Mouse (Mus musculus) spleen, adult 2 months (tissue): ENCODE data around the gene Zfp318.

Experiments
- CTCF ChIP-seq: fragments of 200-500 bp; IDR thresholded peaks from 2 replicates; pipeline ENCODE4 v1.5.1; 2011; ENCODE audit warnings: mild to moderate bottlenecking, inconsistent platforms; ENCODE audit not compliant: insufficient read depth, insufficient read length, insufficient replicate concordance; ENCODE audit errors: extremely low read depth
- POLR2A ChIP-seq: fragments of 200-500 bp; IDR thresholded peaks from 2 replicates; pipeline ENCODE4 v1.6.1; 2011; ENCODE audit warnings: low read depth, low read length, inconsistent platforms

GRCm38 (mm10) chr17:46444839-46445579 lies 61.5 kb downstream of the Zfp318 start:
- TF ChIP-seq CTCF (no peak), POLR2A (no peak)
